Mouse (Mus musculus) midbrain, embryonic 12.5 days (tissue): Measurements from ENCODE around the gene Timd2. TPM values are rescaled to one million over a fixed set of nuclear protein-coding genes. Genes with fewer than 3 reads are reported as not detected.
"Not testable (repeated sequence)": the region's sequence is repeated elsewhere in the genome, so short reads cannot be mapped to it uniquely, and the experiment has no call there.

Experiments used
- ATAC-seq: fragments of 200-750 bp; cut with Nextera tagmentation; 2 replicates; pipeline ENCODE4 v1.8.0; 2017; ENCODE audit warnings: low read depth, moderate TSS enrichment, moderate library complexity; ENCODE audit not compliant: low FRiP score
- H3K27ac ChIP-seq: fragments of 300-500 bp; sonication (generic); replicated peaks from 2 replicates; pipeline ENCODE4 v1.5.1; 2016; ENCODE audit warnings: mild to moderate bottlenecking
- H3K27me3 ChIP-seq: fragments of 300-500 bp; sonication (generic); 2 replicates; pipeline ENCODE4 v1.6.1; 2016; ENCODE audit warnings: mild to moderate bottlenecking
- H3K36me3 ChIP-seq: fragments of 300-500 bp; sonication (generic); 2 replicates; pipeline ENCODE4 v1.6.1; 2016
- H3K4me1 ChIP-seq: fragments of 300-500 bp; sonication (generic); 2 replicates; pipeline ENCODE4 v1.6.1; 2016
- H3K4me2 ChIP-seq: fragments of 300-500 bp; sonication (generic); replicated peaks from 2 replicates; pipeline ENCODE4 v1.6.1; 2016; ENCODE audit warnings: mild to moderate bottlenecking, moderate library complexity
- H3K4me3 ChIP-seq: fragments of 300-500 bp; sonication (generic); 2 replicates; pipeline ENCODE4 v1.5.1; 2016; ENCODE audit warnings: mild to moderate bottlenecking
- H3K9ac ChIP-seq: fragments of 300-500 bp; sonication (generic); replicated peaks from 2 replicates; pipeline ENCODE4 v1.6.1; 2016; ENCODE audit warnings: mild to moderate bottlenecking, moderate library complexity
- H3K9me3 ChIP-seq: fragments of 300-500 bp; sonication (generic); 2 replicates; pipeline ENCODE4 v1.6.1; 2016; ENCODE audit warnings: mild to moderate bottlenecking
- WGBS: fragments of 180-500 bp; shearing (Covaris S2); methylation state at CpG from one replicate; pipeline ENCODE4 v1.1.7; 2016; 5-methylcytosine and 5-hydroxymethylcytosine counted together
- polyA plus RNA-seq: library from polyadenylated mRNA; unstranded; fragments of >200 nt; fragmentation: Nextera tagmentation; extraction: Ambion mirVana; gene quantifications from 2 replicates; pipeline ENCODE4 v1.2.1, GENCODE M21; 2016

Gene Timd2
- polyA plus RNA-seq: not detected in 2 replicates

- H3K4me2 ChIP-seq: no peak within 1 kb of the TSS
- no peaks in the 10 kb centered on the region for H3K27me3 ChIP-seq
- H3K36me3 ChIP-seq: no peaks in the 10 kb centered on the region
- no peaks in the 10 kb centered on the region for H3K9me3 ChIP-seq
- H3K4me1 ChIP-seq: no peaks in the 10 kb centered on the region
- H3K4me3 ChIP-seq: no peak within 1 kb of the TSS
- 81% methylated on average over 6 of the region's 6 CpGs for WGBS
- ATAC-seq: no peak
- no peak within 1 kb of the TSS for H3K27ac ChIP-seq
- H3K9ac ChIP-seq: no peak within 1 kb of the TSS
These were observed at the start of gene Timd2 for GRCm38 (mm10) chr11:46706664-46707356. Timd2 (minus strand) TSS chr11:46707061.

- ATAC-seq: 0 out of 2 replicates have a peak, but pooled peaks have one; percentile 27
- H3K4me2 ChIP-seq, H3K9ac ChIP-seq, H3K4me3 ChIP-seq, H3K9me3 ChIP-seq, H3K4me1 ChIP-seq, H3K36me3 ChIP-seq, H3K27ac ChIP-seq, H3K27me3 ChIP-seq: not testable (repeated sequence)
- WGBS: 84% methylated on average over 6 of the region's 6 CpGs
These were observed 48.9 kb upstream of the Timd2 start for GRCm38 (mm10) chr11:46755714-46756113.

- Histone ChIP-seq H3K27me3 (no peaks in the 10 kb centered on the region), H3K27ac (no peak overlapping the region), H3K9me3 (no peaks in the 10 kb centered on the region), H3K4me2 (no peak overlapping the region), H3K4me1 (no peaks in the 10 kb centered on the region), H3K36me3 (no peaks in the 10 kb centered on the region), H3K4me3 (no peak overlapping the region), H3K9ac (no peak overlapping the region)
- ATAC-seq: no peak
- WGBS: 70% methylated on average over 4 of the region's 4 CpGs
These were observed 47.8 kb upstream of the Timd2 start for GRCm38 (mm10) chr11:46754669-46755068.

- no peak for ATAC-seq
- no peaks in the 10 kb centered on the region for H3K4me1 ChIP-seq
- H3K36me3 ChIP-seq: no peaks in the 10 kb centered on the region
- H3K27me3 ChIP-seq: no peaks in the 10 kb centered on the region
- no peak overlapping the region for H3K9ac ChIP-seq
- H3K4me3 ChIP-seq: no peak overlapping the region
- no peak overlapping the region for H3K4me2 ChIP-seq
- 84% methylated on average over 2 of the region's 2 CpGs for WGBS
- no peaks in the 10 kb centered on the region for H3K9me3 ChIP-seq
- H3K27ac ChIP-seq: no peak overlapping the region
These were observed 46.8 kb upstream of the Timd2 start for GRCm38 (mm10) chr11:46753662-46754061.

GRCm38 (mm10) chr11:46747996-46748395, 41.1 kb upstream of the Timd2 start:
- H3K27me3 ChIP-seq: no peaks in the 10 kb centered on the region
- ATAC-seq: no peak
- no peaks in the 10 kb centered on the region for H3K36me3 ChIP-seq
- no peak overlapping the region for H3K9ac ChIP-seq
- WGBS: 63% methylated on average over 2 of the region's 2 CpGs
- no peaks in the 10 kb centered on the region for H3K4me1 ChIP-seq
- H3K4me2 ChIP-seq: no peak overlapping the region
- H3K27ac ChIP-seq: no peak overlapping the region
- H3K4me3 ChIP-seq: no peak overlapping the region
- no peaks in the 10 kb centered on the region for H3K9me3 ChIP-seq

- H3K4me2 ChIP-seq: no peak overlapping the region
- H3K36me3 ChIP-seq: no peaks in the 10 kb centered on the region
- H3K9me3 ChIP-seq: no peaks in the 10 kb centered on the region
- no peak overlapping the region for H3K27ac ChIP-seq
- H3K27me3 ChIP-seq: no peaks in the 10 kb centered on the region
- no peaks in the 10 kb centered on the region for H3K4me1 ChIP-seq
- 69% methylated on average over 3 of the region's 3 CpGs for WGBS
- no peak overlapping the region for H3K9ac ChIP-seq
- no peak overlapping the region for H3K4me3 ChIP-seq
- no peak for ATAC-seq
These were observed 34.9 kb upstream of the Timd2 start for GRCm38 (mm10) chr11:46741716-46742115.

GRCm38 (mm10) chr11:46740886-46741285, 34.0 kb upstream of the Timd2 start:
- ATAC-seq: no peak
- Histone ChIP-seq H3K27me3 (no peaks in the 10 kb centered on the region), H3K4me2 (no peak overlapping the region), H3K4me3 (no peak overlapping the region), H3K27ac (no peak overlapping the region), H3K36me3 (no peaks in the 10 kb centered on the region), H3K9ac (no peak overlapping the region), H3K9me3 (no peaks in the 10 kb centered on the region), H3K4me1 (no peaks in the 10 kb centered on the region)
- 90% methylated on average over 4 of the region's 4 CpGs for WGBS

GRCm38 (mm10) chr11:46739501-46739900, 32.6 kb upstream of the Timd2 start:
- H3K4me3 ChIP-seq: no peak overlapping the region
- no peak overlapping the region for H3K4me2 ChIP-seq
- H3K27me3 ChIP-seq: no peaks in the 10 kb centered on the region
- no peak overlapping the region for H3K27ac ChIP-seq
- WGBS: 89% methylated on average over 4 of the region's 4 CpGs
- H3K36me3 ChIP-seq: no peaks in the 10 kb centered on the region
- H3K9me3 ChIP-seq: no peaks in the 10 kb centered on the region
- H3K9ac ChIP-seq: no peak overlapping the region
- no peak for ATAC-seq
- no peaks in the 10 kb centered on the region for H3K4me1 ChIP-seq

- ATAC-seq, H3K9me3 ChIP-seq, H3K36me3 ChIP-seq, H3K4me2 ChIP-seq, H3K9ac ChIP-seq, H3K27me3 ChIP-seq, H3K4me1 ChIP-seq, H3K4me3 ChIP-seq, H3K27ac ChIP-seq: not testable (repeated sequence)
- WGBS: 85% methylated on average over 1 of the region's 1 CpGs
These were observed 28.2 kb upstream of the Timd2 start, which contains the start of gene Havcr1 for GRCm38 (mm10) chr11:46735076-46735475. Havcr1 (plus strand) TSS chr11:46735080.

- 73% methylated on average over 1 of the region's 1 CpGs for WGBS
- H3K9me3 ChIP-seq: no peaks in the 10 kb centered on the region
- ATAC-seq: no peak
These were observed 27.8 kb upstream of the Timd2 start for GRCm38 (mm10) chr11:46734617-46735016.

GRCm38 (mm10) chr11:46733242-46733789, 26.5 kb upstream of the Timd2 start:
- Histone ChIP-seq H3K4me3 (no peak overlapping the region), H3K27me3 (no peaks in the 10 kb centered on the region), H3K27ac (no peak overlapping the region), H3K4me1 (no peaks in the 10 kb centered on the region), H3K9me3 (no peaks in the 10 kb centered on the region), H3K4me2 (no peak overlapping the region), H3K9ac (no peak overlapping the region), H3K36me3 (no peaks in the 10 kb centered on the region)
- ATAC-seq: peak; percentile 49; the same call in 1 of the 2 replicates
- 66% methylated on average over 6 of the region's 6 CpGs for whole genome bisulfite sequencing

More at GRCm38 (mm10) chr11:46734617-46735016, 27.8 kb upstream of the Timd2 start:
- H3K27me3 ChIP-seq: no peaks in the 10 kb centered on the region
- no peak overlapping the region for H3K4me3 ChIP-seq
- H3K36me3 ChIP-seq: no peaks in the 10 kb centered on the region
- H3K4me2 ChIP-seq: no peak overlapping the region
- H3K9ac ChIP-seq: no peak overlapping the region
- H3K27ac ChIP-seq: no peak overlapping the region
- H3K4me1 ChIP-seq: no peaks in the 10 kb centered on the region

GRCm38 (mm10) chr11:46731541-46732070, 24.7 kb upstream of the Timd2 start:
- Histone ChIP-seq H3K4me1 (no peaks in the 10 kb centered on the region), H3K27me3 (no peaks in the 10 kb centered on the region), H3K9ac (no peak overlapping the region), H3K9me3 (no peaks in the 10 kb centered on the region), H3K4me3 (no peak overlapping the region), H3K4me2 (no peak overlapping the region), H3K27ac (no peak overlapping the region), H3K36me3 (no peaks in the 10 kb centered on the region)
- 84% methylated on average over 11 of the region's 11 CpGs for WGBS
- no peak for ATAC-seq
